Mouse (Mus musculus) left cerebral cortex, postnatal 25 days (tissue): ENCODE data around the gene Trp53rkb. TPM values are rescaled to one million over a fixed set of nuclear protein-coding genes. Genes with fewer than 3 reads are reported as not detected.

ENCODE experiments used
- DNase-seq, 2 experiments: peaks; one replicate each; pipeline ENCODE4 v3.0.0; 2022; ENCODE audit warnings: low spot score in 2 of 2, mixed read lengths in 1 of 2
- intact Hi-C: fragments of 180-260 bp; cut with DNase I; formaldehyde crosslinking; loops from one replicate; pipeline ENCODE4 v1.15.1; 2025
- total RNA-seq, 2 experiments: library from RNA; stranded (reverse); gene quantifications; 2 replicates each; pipeline ENCODE4 v1.2.3; 2021

The Trp53rkb gene
- total RNA-seq, 2 experiments from 2014 or later, result 7.2 to 7.7 TPM

DNA sequence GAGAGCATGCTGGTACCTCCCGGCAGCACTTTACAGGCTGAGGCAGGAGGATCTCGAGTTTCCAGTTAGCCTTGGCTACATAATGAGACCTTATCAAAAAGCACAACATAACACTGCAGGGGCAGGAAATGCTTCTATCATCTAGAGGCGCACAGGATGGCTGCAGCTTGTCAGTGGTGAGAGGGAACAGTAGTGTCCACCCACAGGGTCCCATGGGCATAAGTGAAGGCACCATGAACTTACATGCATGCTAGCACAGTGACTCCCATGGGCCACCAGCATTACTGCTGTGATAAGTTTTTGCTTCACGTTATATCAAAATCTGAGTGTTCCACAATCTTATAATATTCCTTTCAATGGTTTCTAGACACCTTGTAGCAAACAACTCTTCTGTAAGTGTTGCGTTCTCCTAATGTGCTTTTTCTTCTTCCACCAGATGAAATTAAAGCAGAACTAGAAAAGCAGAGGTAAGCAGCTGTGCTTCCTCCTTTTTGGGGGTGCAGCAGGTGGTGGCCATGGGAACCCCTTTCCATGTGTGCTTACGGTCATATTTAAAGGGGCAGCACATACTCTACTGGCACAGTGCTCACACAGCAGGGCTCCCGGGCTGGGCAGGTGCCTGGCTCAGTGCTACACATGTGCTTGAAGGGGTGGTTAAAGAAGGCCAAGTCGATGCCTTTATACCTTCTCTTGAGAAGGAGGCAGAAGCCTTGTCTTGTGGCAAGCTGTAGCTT, 34.3 kb downstream of the Trp53rkb start:
- no peak for DNase-seq
- intact Hi-C loops, result no loop called here

DNA sequence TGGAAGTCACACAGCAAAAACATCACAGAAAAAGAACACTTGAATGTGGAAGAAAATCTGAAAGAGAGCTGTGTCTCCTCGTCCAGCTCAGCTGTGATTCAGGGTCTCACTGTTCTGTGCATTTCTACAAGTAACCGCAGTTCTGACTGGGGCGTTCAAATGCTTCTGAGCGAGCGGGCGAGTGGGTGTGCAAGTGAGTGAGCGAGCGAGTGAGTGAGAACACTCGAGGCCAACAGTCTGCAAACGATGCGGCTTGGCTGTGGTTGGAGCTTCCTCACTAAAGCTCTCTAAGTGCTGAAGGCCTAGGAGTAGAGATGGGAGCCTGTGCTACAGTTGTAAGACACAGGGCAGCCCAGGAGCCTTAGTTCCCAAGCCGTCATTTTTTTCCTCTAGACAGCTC, 36.0 kb downstream of the Trp53rkb start:
- intact Hi-C loops, result no loop called here
- DNase-seq, result peak; percentile 52 to 87

DNA sequence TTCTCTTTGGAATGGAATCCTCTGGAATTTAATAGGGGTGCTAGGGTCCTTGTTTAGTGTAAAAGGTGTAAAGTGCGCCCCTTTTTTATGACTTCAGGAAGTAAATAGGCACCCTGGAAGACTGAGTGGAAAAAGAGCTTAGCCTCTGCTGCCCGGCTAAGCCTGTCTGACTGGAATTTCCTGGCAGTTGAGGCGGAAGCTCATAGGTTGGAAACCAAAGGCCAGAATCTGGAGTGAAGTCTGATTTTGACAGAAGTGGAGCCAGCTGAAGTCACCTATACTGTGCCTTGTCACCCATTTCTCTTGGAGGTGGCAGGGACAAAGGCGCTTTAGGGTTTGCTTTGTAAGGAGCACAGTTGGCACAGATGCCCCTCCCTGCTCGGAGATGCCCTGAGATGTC, 38.0 kb downstream of the Trp53rkb start:
- intact Hi-C loops, result no loop called here
- no peak for DNase-seq

DNA sequence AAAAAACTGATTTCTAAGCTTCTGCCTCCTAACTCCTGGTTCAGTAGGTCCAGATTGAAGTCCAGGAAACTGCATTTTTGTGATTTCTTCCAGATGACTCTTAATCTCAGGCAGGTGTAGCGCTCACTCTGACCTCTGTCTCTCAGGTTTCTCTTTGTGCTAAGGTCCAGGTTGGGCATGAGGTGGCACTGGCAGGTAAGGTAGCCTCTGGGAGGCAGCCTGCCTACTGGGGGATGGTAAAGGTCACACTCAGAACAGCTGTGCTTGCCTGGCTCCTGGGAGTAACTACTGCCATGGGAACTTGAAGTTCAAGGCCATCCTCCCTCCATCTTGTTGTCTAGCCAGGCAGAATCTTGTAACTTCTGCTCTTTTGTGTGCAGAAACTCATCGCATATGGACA, 41.8 kb downstream of the Trp53rkb start:
- no peak for DNase-seq
- intact Hi-C loops, result no loop called here

DNA sequence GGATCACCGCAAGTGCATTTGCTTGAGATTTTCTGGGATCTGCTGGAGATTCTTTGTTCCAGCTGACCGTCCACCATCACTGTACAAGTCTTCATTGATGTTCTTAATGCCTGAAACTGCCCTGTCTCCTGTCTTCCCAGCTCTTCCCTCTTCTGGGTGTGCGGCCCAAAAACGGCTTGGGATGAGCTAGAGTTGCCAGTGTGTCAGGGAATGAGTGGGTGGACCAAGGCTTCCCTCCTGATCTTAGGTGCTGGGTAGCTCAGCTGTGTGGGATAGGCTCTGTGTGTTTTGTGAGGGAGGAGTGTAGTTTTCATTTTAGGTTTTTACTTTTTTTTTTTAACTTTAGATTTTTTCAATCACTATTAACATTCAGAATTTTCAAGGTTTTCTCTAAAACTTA, 42.5 kb downstream of the Trp53rkb start:
- intact Hi-C loops, result no loop called here

DNA sequence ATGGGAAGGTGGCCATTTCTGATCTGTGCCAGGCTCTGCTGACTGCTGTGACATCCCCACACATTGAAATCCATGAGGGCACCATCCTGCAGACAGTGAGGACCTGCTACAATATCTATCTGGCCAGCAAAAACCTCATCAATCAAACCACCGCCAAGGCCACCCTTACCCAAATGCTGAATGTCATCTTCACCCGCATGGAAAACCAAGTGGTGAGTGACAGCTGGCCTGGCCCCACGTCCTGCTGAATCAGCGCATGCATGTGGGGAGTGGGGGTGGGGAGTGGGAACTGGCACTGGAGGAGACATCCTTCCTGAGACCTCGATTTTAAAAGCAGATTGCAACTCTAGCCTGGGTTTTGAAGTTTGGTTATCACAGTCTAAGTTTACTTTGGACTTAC, 43.2 kb downstream of the Trp53rkb start:
- intact Hi-C loops, result no loop called here
- no peak for DNase-seq

More for the DNA sequence above, 42.5 kb downstream of the Trp53rkb start:
- peak in 1 of 2 experiments; percentile 71 for DNase-seq

DNA sequence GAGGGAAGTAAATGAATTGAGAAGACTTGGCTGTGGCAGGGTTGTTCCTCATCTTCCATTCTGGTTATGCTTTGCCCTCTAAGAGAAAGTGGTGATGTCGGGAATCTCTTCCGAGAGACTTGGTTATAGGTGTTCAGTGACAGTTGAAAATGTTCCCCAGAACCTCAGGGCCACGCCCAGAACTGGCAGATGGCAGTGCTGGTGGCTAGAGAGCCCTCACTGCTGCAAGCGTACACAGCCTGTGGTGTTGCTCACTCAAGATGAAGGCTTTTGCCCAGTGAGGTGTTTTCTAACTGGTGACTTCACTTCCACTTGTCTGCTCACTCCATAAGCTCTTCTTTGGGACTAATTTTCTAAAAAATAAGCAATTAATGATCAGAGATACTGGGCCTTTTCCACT, 49.5 kb downstream of the Trp53rkb start:
- intact Hi-C loops, result no loop called here
- no peak for DNase-seq

Other genes starting within 250 kb of the Trp53rkb start
- gene Prex1, start 78.7 kb upstream of the Trp53rkb start, total RNA-seq, result 100 to 1,000 TPM; 115 to 120 TPM
- gene Arfgef2, start 13.1 kb downstream of the Trp53rkb start, total RNA-seq, result 10 to 100 TPM; 52.7 to 54.6 TPM
- gene Cse1l, start 113.5 kb downstream of the Trp53rkb start, total RNA-seq, result 10 to 100 TPM; 56.0 to 58.7 TPM
- 10 to 100 TPM; 64.4 to 67.1 TPM for gene Stau1, start 203.8 kb downstream of the Trp53rkb start, total RNA-seq
- gene Ddx27, start 222.7 kb downstream of the Trp53rkb start, total RNA-seq, result 10 to 100 TPM; 27.7 to 28.6 TPM